Mouse (Mus musculus): ENCODE data around the gene Fancg. TPM values are rescaled to one million over a fixed set of nuclear protein-coding genes. Genes with fewer than 3 reads are reported as not detected.
"Not testable (repeated sequence)": the region's sequence is repeated elsewhere in the genome, so short reads cannot be mapped to it uniquely, and the experiment has no call there.

Fancg gene
- polyA plus RNA-seq, 1 experiment from 2014 or later: 26.9 TPM

GRCm38 (mm10) chr4:42988296-42988695, 22.0 kb downstream of the Fancg start:
- Histone ChIP-seq H3K27me3 (ENCODE audit: control insufficient read depth, insufficient read depth, low read depth, low read length) (no peaks in the 10 kb centered on the region), H3K9ac (ENCODE audit: low read depth, low read length) (no peak overlapping the region), H3K4me1 (ENCODE audit: control insufficient read depth, insufficient read depth, low read length) (no peaks in the 10 kb centered on the region), H3K4me2 (ENCODE audit: low read length) (no peak overlapping the region), H3K9me3 (replicated peaks; ENCODE audit: control insufficient read depth, low read length, poor library complexity, severe bottlenecking) (no peaks in the 10 kb centered on the region), H3K36me3 (ENCODE audit: control insufficient read depth, insufficient read depth, low read length) (peaks cover 69% of the 10 kb centered on the region), H3K4me3 (ENCODE audit: low read depth, low read length) (no peak overlapping the region), H3K27ac (ENCODE audit: low read length) (no peak overlapping the region)
- no peak for ATAC-seq
- 73% methylated on average over 1 of the region's 1 CpGs for WGBS

- not testable (repeated sequence) for ATAC-seq; H3K27ac ChIP-seq (ENCODE audit: low read length); H3K4me3 ChIP-seq (ENCODE audit: low read depth, low read length); H3K9ac ChIP-seq (ENCODE audit: low read depth, low read length); H3K9me3 ChIP-seq (replicated peaks; ENCODE audit: control insufficient read depth, low read length, poor library complexity, severe bottlenecking); H3K4me2 ChIP-seq (ENCODE audit: low read length); H3K27me3 ChIP-seq (ENCODE audit: control insufficient read depth, insufficient read depth, low read depth, low read length); H3K4me1 ChIP-seq (ENCODE audit: control insufficient read depth, insufficient read depth, low read length)
- H3K36me3 ChIP-seq (ENCODE audit: control insufficient read depth, insufficient read depth, low read length): peaks cover 39% of the 10 kb centered on the region
- WGBS: 92% methylated on average over 7 of the region's 8 CpGs
These were observed 29.8 kb downstream of the Fancg start for GRCm38 (mm10) chr4:42980467-42980866.

- H3K4me3 ChIP-seq (ENCODE audit: low read depth, low read length): no peak overlapping the region
- H3K9me3 ChIP-seq (replicated peaks; ENCODE audit: control insufficient read depth, low read length, poor library complexity, severe bottlenecking): no peaks in the 10 kb centered on the region
- WGBS: 90% methylated on average over 4 of the region's 4 CpGs
- H3K4me2 ChIP-seq (ENCODE audit: low read length): no peak overlapping the region
- H3K27me3 ChIP-seq (ENCODE audit: control insufficient read depth, insufficient read depth, low read depth, low read length): no peaks in the 10 kb centered on the region
- H3K27ac ChIP-seq (ENCODE audit: low read length): no peak overlapping the region
- peaks cover 19% of the 10 kb centered on the region for H3K36me3 ChIP-seq (ENCODE audit: control insufficient read depth, insufficient read depth, low read length)
- no peak for ATAC-seq
- H3K4me1 ChIP-seq (ENCODE audit: control insufficient read depth, insufficient read depth, low read length): no peaks in the 10 kb centered on the region
- H3K9ac ChIP-seq (ENCODE audit: low read depth, low read length): no peak overlapping the region
These were observed 32.2 kb downstream of the Fancg start for GRCm38 (mm10) chr4:42978062-42978461.

GRCm38 (mm10) chr4:42973868-42974267, 36.4 kb downstream of the Fancg start:
- Histone ChIP-seq H3K4me3 (ENCODE audit: low read depth, low read length) (no peak overlapping the region), H3K4me2 (ENCODE audit: low read length) (no peak overlapping the region), H3K27ac (ENCODE audit: low read length) (no peak overlapping the region), H3K27me3 (ENCODE audit: control insufficient read depth, insufficient read depth, low read depth, low read length) (no peaks in the 10 kb centered on the region), H3K9ac (ENCODE audit: low read depth, low read length) (no peak overlapping the region), H3K36me3 (ENCODE audit: control insufficient read depth, insufficient read depth, low read length) (peaks cover 5% of the 10 kb centered on the region), H3K4me1 (ENCODE audit: control insufficient read depth, insufficient read depth, low read length) (no peaks in the 10 kb centered on the region), H3K9me3 (replicated peaks; ENCODE audit: control insufficient read depth, low read length, poor library complexity, severe bottlenecking) (no peaks in the 10 kb centered on the region)
- ATAC-seq: no peak
- WGBS: 86% methylated on average over 5 of the region's 5 CpGs

- 78% methylated on average over 4 of the region's 4 CpGs for WGBS
- no peak overlapping the region for H3K4me2 ChIP-seq (ENCODE audit: low read length)
- no peaks in the 10 kb centered on the region for H3K4me1 ChIP-seq (ENCODE audit: control insufficient read depth, insufficient read depth, low read length)
- H3K27ac ChIP-seq (ENCODE audit: low read length): no peak overlapping the region
- no peaks in the 10 kb centered on the region for H3K27me3 ChIP-seq (ENCODE audit: control insufficient read depth, insufficient read depth, low read depth, low read length)
- no peak overlapping the region for H3K4me3 ChIP-seq (ENCODE audit: low read depth, low read length)
- H3K36me3 ChIP-seq (ENCODE audit: control insufficient read depth, insufficient read depth, low read length): no peaks in the 10 kb centered on the region
- no peaks in the 10 kb centered on the region for H3K9me3 ChIP-seq (replicated peaks; ENCODE audit: control insufficient read depth, low read length, poor library complexity, severe bottlenecking)
- no peak overlapping the region for H3K9ac ChIP-seq (ENCODE audit: low read depth, low read length)
- ATAC-seq: no peak
These were observed 37.4 kb downstream of the Fancg start for GRCm38 (mm10) chr4:42972952-42973351.

- no peaks in the 10 kb centered on the region for H3K9me3 ChIP-seq (replicated peaks; ENCODE audit: control insufficient read depth, low read length, poor library complexity, severe bottlenecking)
- 91% methylated on average over 4 of the region's 4 CpGs for WGBS
- no peak for ATAC-seq
- no peaks in the 10 kb centered on the region for H3K36me3 ChIP-seq (ENCODE audit: control insufficient read depth, insufficient read depth, low read length)
- H3K4me3 ChIP-seq (ENCODE audit: low read depth, low read length): no peak within 1 kb of the TSS
- H3K27ac ChIP-seq (ENCODE audit: low read length): no peak within 1 kb of the TSS
- peaks cover 4% of the 10 kb centered on the region; the same call in 1 of the 2 replicates for H3K4me1 ChIP-seq (ENCODE audit: control insufficient read depth, insufficient read depth, low read length)
- H3K9ac ChIP-seq (ENCODE audit: low read depth, low read length): no peak within 1 kb of the TSS
- H3K4me2 ChIP-seq (ENCODE audit: low read length): no peak within 1 kb of the TSS
- H3K27me3 ChIP-seq (ENCODE audit: control insufficient read depth, insufficient read depth, low read depth, low read length): no peaks in the 10 kb centered on the region
These were observed 41.0 kb downstream of the Fancg start, which contains the start of gene 1700022I11Rik for GRCm38 (mm10) chr4:42969304-42969703. 1700022I11Rik (plus strand) TSS chr4:42969604.

- no peaks in the 10 kb centered on the region for H3K27me3 ChIP-seq (ENCODE audit: control insufficient read depth, insufficient read depth, low read depth, low read length)
- H3K9me3 ChIP-seq (replicated peaks; ENCODE audit: control insufficient read depth, low read length, poor library complexity, severe bottlenecking): no peaks in the 10 kb centered on the region
- H3K4me2 ChIP-seq (ENCODE audit: low read length): peak overlapping the region; percentile 31
- H3K27ac ChIP-seq (ENCODE audit: low read length): no peak overlapping the region
- no peak overlapping the region for H3K4me3 ChIP-seq (ENCODE audit: low read depth, low read length)
- WGBS: 13% methylated on average over 12 of the region's 12 CpGs
- H3K9ac ChIP-seq (ENCODE audit: low read depth, low read length): no peak overlapping the region
- no peaks in the 10 kb centered on the region for H3K36me3 ChIP-seq (ENCODE audit: control insufficient read depth, insufficient read depth, low read length)
- peak; percentile 44; the same call in 1 of the 2 replicates for ATAC-seq
- H3K4me1 ChIP-seq (ENCODE audit: control insufficient read depth, insufficient read depth, low read length): peaks cover 4% of the 10 kb centered on the region; the same call in 1 of the 2 replicates
These were observed 45.1 kb downstream of the Fancg start for GRCm38 (mm10) chr4:42965039-42965719.

GRCm38 (mm10) chr4:42963480-42963879, 46.8 kb downstream of the Fancg start:
- WGBS: 96% methylated on average over 2 of the region's 2 CpGs

GRCm38 (mm10) chr4:42961592-42961991, 48.7 kb downstream of the Fancg start:
- 30% methylated on average over 4 of the region's 4 CpGs for WGBS
- Histone ChIP-seq H3K4me1 (ENCODE audit: control insufficient read depth, insufficient read depth, low read length) (peaks cover 4% of the 10 kb centered on the region; the same call in 1 of the 2 replicates), H3K27me3 (ENCODE audit: control insufficient read depth, insufficient read depth, low read depth, low read length) (no peaks in the 10 kb centered on the region), H3K36me3 (ENCODE audit: control insufficient read depth, insufficient read depth, low read length) (peaks cover 11% of the 10 kb centered on the region), H3K9ac (ENCODE audit: low read depth, low read length) (no peak overlapping the region), H3K27ac (ENCODE audit: low read length) (no peak overlapping the region), H3K4me2 (ENCODE audit: low read length) (no peak overlapping the region), H3K4me3 (ENCODE audit: low read depth, low read length) (no peak overlapping the region), H3K9me3 (replicated peaks; ENCODE audit: control insufficient read depth, low read length, poor library complexity, severe bottlenecking) (no peaks in the 10 kb centered on the region)
- ATAC-seq: no peak

More at GRCm38 (mm10) chr4:42963480-42963879, 46.8 kb downstream of the Fancg start:
- H3K4me1 ChIP-seq (ENCODE audit: control insufficient read depth, insufficient read depth, low read length): peaks cover 4% of the 10 kb centered on the region; the same call in 1 of the 2 replicates
- no peak overlapping the region for H3K27ac ChIP-seq (ENCODE audit: low read length)
- H3K4me2 ChIP-seq (ENCODE audit: low read length): no peak overlapping the region
- no peak for ATAC-seq
- no peaks in the 10 kb centered on the region for H3K9me3 ChIP-seq (replicated peaks; ENCODE audit: control insufficient read depth, low read length, poor library complexity, severe bottlenecking)
- no peak overlapping the region for H3K9ac ChIP-seq (ENCODE audit: low read depth, low read length)
- H3K27me3 ChIP-seq (ENCODE audit: control insufficient read depth, insufficient read depth, low read depth, low read length): no peaks in the 10 kb centered on the region
- no peaks in the 10 kb centered on the region for H3K36me3 ChIP-seq (ENCODE audit: control insufficient read depth, insufficient read depth, low read length)
- no peak overlapping the region for H3K4me3 ChIP-seq (ENCODE audit: low read depth, low read length)

All from midbrain, embryonic 16.5 days (tissue).